Mouse (Mus musculus): ENCODE measurements around the gene D730048I06Rik. TPM values are rescaled to one million over a fixed set of nuclear protein-coding genes. Genes with fewer than 3 reads are reported as not detected.
"Not testable (repeated sequence)": the region's sequence is repeated elsewhere in the genome, so short reads cannot be mapped to it uniquely, and the experiment has no call there.

D730048I06Rik gene
- not detected in 2 replicates for polyA plus RNA-seq (2015; fragmentation: Nextera tagmentation; extraction: Ambion mirVana)

GRCm38 (mm10) chr9:35790001-35790400, at the start of gene D730048I06Rik, which contains the start of gene Gm27235:
Gene D730048I06Rik (minus strand): TSS chr9:35790112.
Gene Gm27235 (minus strand): TSS chr9:35790101.
- Histone ChIP-seq H3K4me2 (replicated peaks) (no peak within 1 kb of the TSS), H3K9me3 (peaks cover 3% of the 10 kb centered on the region), H3K9ac (replicated peaks) (no peak within 1 kb of the TSS), H3K27ac (replicated peaks) (no peak within 1 kb of the TSS), H3K4me1 (no peaks in the 10 kb centered on the region), H3K27me3 (no peaks in the 10 kb centered on the region), H3K36me3 (no peaks in the 10 kb centered on the region), H3K4me3 (no peak within 1 kb of the TSS)
- 92% methylated on average over 3 of the region's 3 CpGs for WGBS
- ATAC-seq (replicated peaks), result no peak

- H3K4me1 ChIP-seq; H3K36me3 ChIP-seq; H3K9ac ChIP-seq (replicated peaks); H3K27me3 ChIP-seq; H3K4me2 ChIP-seq (replicated peaks); H3K4me3 ChIP-seq; H3K9me3 ChIP-seq; H3K27ac ChIP-seq (replicated peaks); ATAC-seq (replicated peaks): not testable (repeated sequence)
- 96% methylated on average over 15 of the region's 15 CpGs for WGBS
These were observed 28.0 kb upstream of the D730048I06Rik start for GRCm38 (mm10) chr9:35817881-35818280.

DNA sequence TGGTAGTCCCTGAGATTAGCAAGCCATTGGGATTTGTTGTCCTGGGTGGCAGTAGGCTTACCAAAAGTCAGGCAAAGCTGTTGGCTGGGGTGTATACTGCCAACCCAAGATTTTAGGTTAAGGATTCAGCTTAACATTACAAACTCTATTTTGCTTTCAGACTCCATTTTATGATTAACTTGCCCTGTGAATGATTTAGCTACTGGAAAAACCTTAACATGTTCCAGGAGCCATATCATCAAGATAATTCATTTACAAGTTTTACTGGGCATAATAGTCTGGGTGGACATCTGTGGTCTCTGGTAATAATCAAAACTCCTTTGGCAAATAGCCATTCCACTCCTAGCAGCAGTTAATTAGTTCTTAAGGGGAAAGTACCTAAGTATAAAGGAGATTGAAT, 8.2 kb upstream of the D730048I06Rik start:
- Histone ChIP-seq H3K4me3 (no peak overlapping the region), H3K27me3 (no peaks in the 10 kb centered on the region), H3K4me2 (replicated peaks) (no peak overlapping the region), H3K4me1 (no peaks in the 10 kb centered on the region), H3K9ac (replicated peaks) (no peak overlapping the region), H3K27ac (replicated peaks) (no peak overlapping the region), H3K9me3 (no peaks in the 10 kb centered on the region; the same call in 1 of the 2 replicates), H3K36me3 (no peaks in the 10 kb centered on the region)
- no peak for ATAC-seq (replicated peaks)

- WGBS, result 65% methylated on average over 3 of the region's 3 CpGs
- H3K9me3 ChIP-seq, result peaks cover 3% of the 10 kb centered on the region; the same call in 1 of the 2 replicates
- no peaks in the 10 kb centered on the region for H3K4me1 ChIP-seq
- H3K9ac ChIP-seq (replicated peaks), result no peak within 1 kb of the TSS
- H3K27me3 ChIP-seq, result no peaks in the 10 kb centered on the region
- H3K4me2 ChIP-seq (replicated peaks), result no peak within 1 kb of the TSS
- no peak for ATAC-seq (replicated peaks)
- no peaks in the 10 kb centered on the region for H3K36me3 ChIP-seq
- no peak within 1 kb of the TSS for H3K27ac ChIP-seq (replicated peaks)
- H3K4me3 ChIP-seq, result no peak within 1 kb of the TSS
These were observed 11.9 kb downstream of the D730048I06Rik start, which contains the start of gene Gm17727 for GRCm38 (mm10) chr9:35778009-35778408. Gene Gm17727 (minus strand): TSS chr9:35778109.

- H3K27ac ChIP-seq (replicated peaks), result no peak overlapping the region
- no peak overlapping the region for H3K9ac ChIP-seq (replicated peaks)
- no peak for ATAC-seq (replicated peaks)
- H3K27me3 ChIP-seq, result no peaks in the 10 kb centered on the region
- H3K4me3 ChIP-seq, result no peak overlapping the region
- no peak overlapping the region for H3K4me2 ChIP-seq (replicated peaks)
- no peaks in the 10 kb centered on the region for H3K9me3 ChIP-seq
- no peaks in the 10 kb centered on the region for H3K36me3 ChIP-seq
- H3K4me1 ChIP-seq, result no peaks in the 10 kb centered on the region
These were observed 33.1 kb downstream of the D730048I06Rik start for GRCm38 (mm10) chr9:35756843-35757242.

DNA sequence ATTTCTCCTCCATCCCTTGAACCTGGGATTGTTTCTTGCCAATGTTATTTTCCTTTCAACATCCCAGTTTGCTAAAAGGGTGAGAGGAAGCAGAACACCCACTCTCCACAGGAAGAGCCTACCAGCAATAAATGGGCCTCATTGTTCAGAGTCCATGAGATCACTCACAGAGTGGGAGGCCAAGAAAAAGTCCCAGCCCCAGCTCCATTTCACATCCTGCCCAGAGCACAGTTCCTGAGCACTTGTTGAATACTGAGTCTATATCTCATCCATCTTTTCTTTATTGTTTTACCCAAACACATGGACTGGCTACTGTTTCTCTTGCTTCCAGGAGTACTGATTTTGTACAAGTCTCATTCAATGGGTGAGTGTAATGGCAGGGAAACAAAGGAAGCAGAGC, 49.2 kb downstream of the D730048I06Rik start, which contains the start of gene Gm17677:
Gene Gm17677, plus strand, starts transcription at position 301 of the 400 bp plus-strand sequence.
- H3K27ac ChIP-seq (replicated peaks), result no peak within 1 kb of the TSS
- no peak within 1 kb of the TSS for H3K4me2 ChIP-seq (replicated peaks)
- no peaks in the 10 kb centered on the region for H3K9me3 ChIP-seq
- H3K4me1 ChIP-seq, result no peaks in the 10 kb centered on the region
- no peaks in the 10 kb centered on the region for H3K27me3 ChIP-seq
- no peak for ATAC-seq (replicated peaks)
- H3K36me3 ChIP-seq, result no peaks in the 10 kb centered on the region
- H3K4me3 ChIP-seq, result no peak within 1 kb of the TSS
- H3K9ac ChIP-seq (replicated peaks), result no peak within 1 kb of the TSS

Other genes starting within 250 kb of the D730048I06Rik start
- gene Ddx25, start 231.6 kb downstream of the D730048I06Rik start, polyA plus RNA-seq (2015; fragmentation: Nextera tagmentation; extraction: Ambion mirVana), result 19.6 and 20.1 TPM in 2 replicates
- 18.8 TPM in 2 replicates for gene Pus3, start 231.5 kb downstream of the D730048I06Rik start, polyA plus RNA-seq (2015; fragmentation: Nextera tagmentation; extraction: Ambion mirVana)
- 1.1 and 1.6 TPM in 2 replicates for gene Pate2, start 219.8 kb downstream of the D730048I06Rik start, polyA plus RNA-seq (2015; fragmentation: Nextera tagmentation; extraction: Ambion mirVana)
- 23.6 and 26.8 TPM in 2 replicates for gene Hyls1, start 219.7 kb downstream of the D730048I06Rik start, polyA plus RNA-seq (2015; fragmentation: Nextera tagmentation; extraction: Ambion mirVana)
- gene Pate4, start 178.2 kb downstream of the D730048I06Rik start, polyA plus RNA-seq (2015; fragmentation: Nextera tagmentation; extraction: Ambion mirVana), result not detected in 2 replicates
- gene Pate3, start 141.9 kb downstream of the D730048I06Rik start, polyA plus RNA-seq (2015; fragmentation: Nextera tagmentation; extraction: Ambion mirVana), result 0.14 TPM in 1 of 2 replicates, not detected in the other
- not detected in 2 replicates for gene Pate1, start 102.7 kb downstream of the D730048I06Rik start, polyA plus RNA-seq (2015; fragmentation: Nextera tagmentation; extraction: Ambion mirVana)
- not detected in 2 replicates for gene Gm17677, start 49.1 kb downstream of the D730048I06Rik start, polyA plus RNA-seq (2015; fragmentation: Nextera tagmentation; extraction: Ambion mirVana)
- not detected in 2 replicates for gene Gm17727, start 12.0 kb downstream of the D730048I06Rik start, polyA plus RNA-seq (2015; fragmentation: Nextera tagmentation; extraction: Ambion mirVana)
- not detected in 2 replicates for gene Gm27235, start within 50 bp of the D730048I06Rik start, polyA plus RNA-seq (2015; fragmentation: Nextera tagmentation; extraction: Ambion mirVana)
- gene 9230110F15Rik, start 54.0 kb upstream of the D730048I06Rik start, polyA plus RNA-seq (2015; fragmentation: Nextera tagmentation; extraction: Ambion mirVana), result not detected in 2 replicates
- gene 9230113P08Rik, start 118.3 kb upstream of the D730048I06Rik start, polyA plus RNA-seq (2015; fragmentation: Nextera tagmentation; extraction: Ambion mirVana), result not detected in 2 replicates

All from forebrain, embryonic 15.5 days (tissue).